Mouse (Mus musculus): ENCODE data around the gene Fam110a.

The Fam110a gene

GRCm38 (mm10) chr2:151996229-151997189 is 16.5 kb upstream of the Fam110a start, which contains the start of gene Slc52a3:
Slc52a3 (plus strand) TSS chr2:151996511.
- DNase-seq: peak; percentile 79 to 80

GRCm38 (mm10) chr2:151994350-151995122 is 14.5 kb upstream of the Fam110a start:
- DNase-seq: peak; percentile 74 to 75

GRCm38 (mm10) chr2:151991446-151991845 is 11.4 kb upstream of the Fam110a start:
- DNase-seq: no peak

GRCm38 (mm10) chr2:151990985-151991394 is 11.0 kb upstream of the Fam110a start:
- peak; percentile 34 to 51 for DNase-seq

- DNase-seq: no peak
Measured at GRCm38 (mm10) chr2:151988978-151989377, 9.0 kb upstream of the Fam110a start.

GRCm38 (mm10) chr2:151986958-151987357 is 6.9 kb upstream of the Fam110a start:
- no peak for DNase-seq

GRCm38 (mm10) chr2:151985426-151986172 is 5.6 kb upstream of the Fam110a start:
- no peak for DNase-seq

- no peak for DNase-seq
Measured at GRCm38 (mm10) chr2:151984019-151984418, 4.0 kb upstream of the Fam110a start.

- DNase-seq: no peak
Measured at GRCm38 (mm10) chr2:151982476-151982875, 2.5 kb upstream of the Fam110a start.

- DNase-seq: no peak
Measured at GRCm38 (mm10) chr2:151981268-151981667, 1.2 kb upstream of the Fam110a start.

GRCm38 (mm10) chr2:151980355-151980693 is 305 bp upstream of the Fam110a start:
- no peak for DNase-seq

- DNase-seq: no peak
Measured at GRCm38 (mm10) chr2:151978494-151978893, 1.5 kb downstream of the Fam110a start.

- DNase-seq: peak; percentile 76 to 78
Measured at GRCm38 (mm10) chr2:151977689-151978440, 2.2 kb downstream of the Fam110a start.

GRCm38 (mm10) chr2:151976067-151976466 is 4.0 kb downstream of the Fam110a start:
- DNase-seq: no peak

GRCm38 (mm10) chr2:151975295-151975694 is 4.7 kb downstream of the Fam110a start:
- DNase-seq: no peak

GRCm38 (mm10) chr2:151973595-151974562 is 6.1 kb downstream of the Fam110a start:
- peak; percentile 31 to 50 for DNase-seq

GRCm38 (mm10) chr2:151972880-151973594 is 7.0 kb downstream of the Fam110a start:
- no peak for DNase-seq

- DNase-seq: no peak
Measured at GRCm38 (mm10) chr2:151971748-151972147, 8.3 kb downstream of the Fam110a start.

GRCm38 (mm10) chr2:151970191-151971172 is 9.5 kb downstream of the Fam110a start:
- DNase-seq: peak; percentile 37 to 41
